Mouse (Mus musculus) cerebellum, postnatal 25 days (tissue): ENCODE data around the gene Thsd7b.

ENCODE experiments used
- DNase-seq, 2 experiments: peaks; one replicate each; pipeline ENCODE4 v3.0.0; 2021; ENCODE audit warnings: mixed read lengths in 2 of 2

The Thsd7b gene

GRCm38 (mm10) chr1:129272982-129273937 lies at the start of gene Thsd7b:
TSS of gene Thsd7b (plus strand) at chr1:129273302.
- DNase-seq, result peak; percentile 14 to 37

- DNase-seq, result peak in 1 of 2 experiments; percentile 7
Measured at GRCm38 (mm10) chr1:129244292-129244691, 28.8 kb upstream of the Thsd7b start.

DNA sequence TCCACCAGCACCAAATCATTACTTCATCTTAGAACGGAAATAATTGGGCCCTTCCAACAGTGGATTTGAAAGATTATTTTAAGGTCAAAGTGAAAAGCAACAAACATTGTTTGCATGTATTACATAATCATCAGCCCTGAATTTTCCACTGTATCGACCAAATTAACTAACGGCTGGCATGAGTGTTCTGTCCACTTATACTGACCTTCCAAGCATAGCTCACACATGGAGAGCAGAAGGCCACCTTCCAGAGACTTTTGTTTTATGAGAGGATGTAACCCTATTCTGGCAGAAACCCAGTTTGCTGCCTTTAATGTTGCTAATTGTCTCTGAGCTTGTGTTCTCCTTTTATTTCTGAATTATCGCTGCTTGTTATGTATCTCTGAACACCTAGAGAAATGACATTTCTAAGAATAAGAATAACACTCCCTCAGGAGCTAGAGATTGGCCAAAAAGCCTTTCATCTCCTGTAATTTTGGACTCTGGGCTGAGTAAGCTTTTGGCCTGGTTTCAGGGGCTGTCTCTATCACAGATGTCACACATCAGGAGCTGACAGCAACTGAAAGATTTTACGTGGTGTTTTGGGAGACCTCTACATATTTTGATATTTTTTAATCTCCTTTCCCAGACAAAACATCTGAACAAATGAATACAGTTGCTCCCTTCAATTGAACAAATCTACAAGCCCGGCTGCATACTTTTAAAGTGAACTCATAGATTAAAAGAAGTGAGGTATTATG lies 22.2 kb upstream of the Thsd7b start:
- DNase-seq, result no peak

DNA sequence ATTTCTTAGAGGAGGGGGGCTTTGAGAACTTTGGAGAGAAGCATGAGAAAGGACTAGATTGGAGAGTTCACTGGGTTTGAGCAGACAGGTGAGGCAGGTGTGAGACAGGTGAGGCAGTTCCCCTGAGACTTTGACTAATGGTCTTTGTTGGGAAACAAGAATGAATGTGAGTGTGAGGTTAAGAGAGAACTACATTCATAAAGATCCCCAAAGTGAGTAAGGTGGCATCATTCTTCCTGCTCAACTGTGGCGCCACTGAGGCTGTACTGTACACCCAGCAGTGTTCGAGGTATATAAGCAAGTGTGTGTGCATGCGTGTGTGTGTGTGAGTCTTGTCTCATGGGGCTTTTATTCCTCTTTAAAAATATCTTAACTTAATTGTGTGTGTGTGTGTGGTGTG lies 6.4 kb upstream of the Thsd7b start:
- no peak for DNase-seq

- DNase-seq, result no peak
Measured at GRCm38 (mm10) chr1:129304173-129304572, 31.1 kb downstream of the Thsd7b start.

- no peak for DNase-seq
Measured at GRCm38 (mm10) chr1:129324388-129324787, 51.3 kb downstream of the Thsd7b start.

DNA sequence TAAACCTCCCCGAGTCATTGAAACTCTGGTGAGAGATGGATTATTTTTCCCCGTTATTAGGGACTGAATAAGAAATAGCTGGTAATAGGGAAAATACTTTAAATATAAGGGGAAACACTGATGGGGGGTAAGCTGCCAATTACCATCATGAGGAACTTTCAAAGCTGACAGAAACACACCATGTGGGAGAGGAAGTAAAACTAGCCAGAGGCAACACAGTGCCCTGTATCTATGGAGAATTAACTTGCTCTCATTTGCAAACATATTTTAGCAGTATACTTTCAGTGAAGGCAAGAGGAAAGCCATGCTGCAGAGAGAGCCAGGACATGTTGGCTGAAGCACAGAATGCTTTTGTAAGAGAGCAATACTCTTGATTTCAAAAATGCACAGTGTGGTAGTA lies 51.7 kb downstream of the Thsd7b start:
- no peak for DNase-seq

DNA sequence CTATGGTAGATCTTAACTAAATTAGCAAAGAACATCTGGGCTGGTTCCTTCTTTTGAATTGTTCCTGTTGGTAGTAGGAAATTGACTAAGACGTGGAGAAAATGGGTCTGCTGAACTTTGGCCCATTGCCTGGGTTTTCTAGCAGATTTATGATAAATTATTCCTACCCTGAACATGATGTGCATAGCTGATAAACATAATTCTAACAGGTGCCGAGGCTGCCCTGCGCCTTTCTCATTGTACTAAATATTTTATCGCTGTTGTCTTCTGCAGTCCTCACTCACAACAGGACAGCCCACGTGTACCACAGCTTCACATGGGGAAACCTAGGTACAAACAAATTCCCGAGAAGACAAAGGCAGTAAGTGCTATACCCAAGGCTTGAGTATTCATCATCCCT lies 83.5 kb downstream of the Thsd7b start:
- no peak for DNase-seq

DNA sequence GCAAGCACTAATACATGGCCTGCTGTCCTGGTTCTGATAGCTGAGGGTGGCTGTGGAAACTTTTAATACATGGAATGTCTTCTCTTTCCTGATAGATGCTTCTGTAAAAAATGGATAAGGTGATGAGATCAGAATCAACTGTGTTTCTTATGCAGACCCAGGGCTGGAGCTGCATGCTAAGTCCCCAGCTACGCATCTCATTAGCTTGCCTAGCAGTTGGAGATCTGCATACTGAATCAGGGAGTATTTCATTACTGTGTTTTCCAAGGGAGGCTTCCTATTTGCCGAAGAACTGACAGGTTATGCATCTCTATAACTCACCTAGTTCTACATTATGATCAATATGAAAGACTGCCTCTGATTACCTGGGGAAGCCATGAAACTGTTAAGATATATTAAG lies 84.3 kb downstream of the Thsd7b start:
- DNase-seq, result no peak

DNA sequence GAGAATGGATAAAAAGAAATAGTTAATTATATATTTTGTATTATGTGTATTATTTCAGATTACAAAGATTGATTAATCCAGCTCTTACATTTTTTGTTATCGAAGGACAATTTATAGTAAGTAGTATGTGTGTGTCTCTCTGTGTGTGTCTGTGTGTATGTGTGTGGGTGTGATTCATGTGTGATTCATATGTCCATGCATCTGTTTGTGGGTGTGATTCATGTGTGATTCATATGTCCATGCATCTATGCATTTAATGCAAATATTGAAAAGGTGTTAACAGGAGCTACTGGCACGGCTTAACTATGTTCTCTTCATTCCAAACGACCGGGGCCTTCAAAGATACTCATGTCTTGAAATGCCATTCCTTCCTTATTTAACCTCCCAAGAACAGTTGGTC lies 90.3 kb downstream of the Thsd7b start:
- no peak for DNase-seq

- DNase-seq, result no peak
Measured at GRCm38 (mm10) chr1:129364828-129365227, 91.7 kb downstream of the Thsd7b start.

DNA sequence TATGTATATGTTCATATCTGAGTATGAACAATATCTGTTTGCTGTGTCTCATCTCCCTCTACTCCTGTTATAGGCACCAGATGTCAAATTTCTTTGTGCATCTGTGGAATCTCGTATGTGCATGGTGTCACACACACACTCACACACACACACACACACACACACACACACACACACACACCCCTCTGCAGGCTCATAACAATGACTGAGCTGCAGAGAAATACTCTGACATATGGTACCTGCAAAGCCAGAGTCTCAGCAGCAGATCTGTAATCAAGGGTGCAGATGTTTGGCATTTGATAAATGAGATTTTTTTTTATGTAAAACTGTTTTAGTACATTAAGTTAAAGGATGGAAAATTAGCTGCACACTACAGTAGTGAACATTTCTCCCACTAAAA lies 92.5 kb downstream of the Thsd7b start:
- no peak for DNase-seq

- DNase-seq, result no peak
Measured at GRCm38 (mm10) chr1:129386479-129386878, 113.4 kb downstream of the Thsd7b start.

- no peak for DNase-seq
Measured at GRCm38 (mm10) chr1:129411584-129411983, 138.5 kb downstream of the Thsd7b start.

DNA sequence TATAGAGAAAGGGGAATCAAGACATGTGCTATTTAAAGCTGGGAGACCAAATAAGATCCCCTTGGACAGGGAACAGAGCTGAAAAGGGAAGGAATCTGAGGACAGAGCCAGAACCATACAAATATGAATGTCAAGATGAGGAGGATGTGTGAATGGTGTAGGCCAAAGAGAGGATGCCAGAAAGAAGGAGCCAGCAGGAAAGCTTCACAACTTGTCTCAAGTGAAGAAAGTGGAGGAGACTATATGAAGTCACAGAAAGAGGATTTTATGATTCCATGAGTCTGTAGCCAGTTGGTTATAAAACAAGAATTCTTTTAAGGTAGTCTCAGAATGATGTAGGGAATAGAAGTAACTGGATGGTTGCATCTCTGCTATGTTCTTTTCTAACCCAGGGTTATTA lies 148.5 kb downstream of the Thsd7b start:
- no peak for DNase-seq

DNA sequence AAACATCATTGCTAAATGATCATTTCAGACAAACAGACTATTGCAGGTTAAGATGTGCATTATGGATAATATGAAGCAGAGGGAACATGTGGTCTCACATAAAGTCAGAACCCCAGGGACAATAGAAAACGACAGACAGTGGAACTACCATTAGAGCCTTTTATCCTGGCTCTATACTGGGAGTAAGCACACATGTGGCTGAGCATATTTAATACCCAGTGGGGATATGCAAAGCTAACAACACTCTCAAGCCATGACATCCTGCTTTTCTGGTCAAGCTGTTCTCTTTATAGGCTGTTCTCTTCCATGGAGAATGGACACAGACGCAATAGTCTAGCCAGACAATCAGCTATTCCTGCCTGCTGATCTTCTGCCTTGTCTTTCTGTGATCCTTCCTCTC lies 191.3 kb downstream of the Thsd7b start:
- no peak for DNase-seq

GRCm38 (mm10) chr1:129473504-129473903 lies 200.4 kb downstream of the Thsd7b start:
- DNase-seq, result no peak

DNA sequence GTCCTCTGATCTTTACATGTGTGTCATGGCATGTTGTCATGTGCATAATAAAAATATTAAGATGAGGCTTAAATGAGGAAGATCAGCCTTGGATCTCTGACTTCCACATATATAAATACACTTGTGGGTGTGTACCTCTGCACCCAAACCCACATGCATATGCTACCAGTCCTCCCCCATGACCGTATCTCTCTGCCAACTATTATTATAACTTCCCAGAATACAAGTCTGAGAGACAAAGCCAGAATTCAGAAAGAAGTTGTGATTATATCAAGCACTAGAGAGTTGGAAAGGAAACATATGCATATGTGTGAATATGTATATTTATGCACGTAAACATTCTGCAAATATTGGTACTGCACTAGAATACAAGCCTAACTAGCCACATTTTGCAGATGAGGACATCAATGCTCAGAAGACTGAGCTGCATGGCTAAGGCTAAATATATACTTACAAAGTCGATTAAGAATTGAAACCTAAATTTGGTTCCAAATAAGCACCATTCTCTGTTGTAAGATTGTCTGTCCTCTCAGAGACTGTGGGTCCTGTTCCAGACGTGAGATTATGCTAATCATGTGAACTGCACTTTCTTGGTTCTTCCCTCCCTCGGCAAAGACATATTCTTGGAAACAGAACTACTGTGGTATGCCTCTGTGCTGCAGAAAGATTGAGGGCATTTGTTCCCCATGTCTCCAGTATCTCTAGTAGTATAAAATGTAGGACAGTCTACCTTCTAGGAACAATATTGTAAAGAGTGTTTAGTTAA lies 211.3 kb downstream of the Thsd7b start:
- DNase-seq, result no peak

DNA sequence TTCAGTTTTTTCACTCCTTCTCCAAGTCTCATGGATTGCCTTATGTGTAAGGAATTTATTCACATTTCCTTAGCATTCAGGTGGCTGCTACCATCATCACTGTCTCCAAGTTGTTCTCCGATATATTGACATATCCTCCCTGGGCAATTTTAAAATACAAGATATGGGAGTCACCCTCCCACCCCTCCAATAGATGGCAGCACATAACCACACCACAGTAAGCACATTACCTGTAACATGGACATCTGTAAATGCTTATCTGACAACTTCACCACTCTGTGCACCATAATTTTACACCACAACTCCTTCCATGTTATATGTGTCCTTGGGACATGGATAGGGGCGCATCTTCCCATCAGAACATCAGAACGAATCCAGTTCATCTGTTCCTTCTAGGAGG lies 218.0 kb downstream of the Thsd7b start:
- peak in 1 of 2 experiments; percentile 8 for DNase-seq

GRCm38 (mm10) chr1:129493929-129494328 lies 220.8 kb downstream of the Thsd7b start:
- DNase-seq, result no peak

GRCm38 (mm10) chr1:129501707-129502106 lies 228.6 kb downstream of the Thsd7b start:
- DNase-seq, result no peak

GRCm38 (mm10) chr1:129516379-129516778 lies 243.3 kb downstream of the Thsd7b start:
- DNase-seq, result peak; percentile 6 to 13

DNA sequence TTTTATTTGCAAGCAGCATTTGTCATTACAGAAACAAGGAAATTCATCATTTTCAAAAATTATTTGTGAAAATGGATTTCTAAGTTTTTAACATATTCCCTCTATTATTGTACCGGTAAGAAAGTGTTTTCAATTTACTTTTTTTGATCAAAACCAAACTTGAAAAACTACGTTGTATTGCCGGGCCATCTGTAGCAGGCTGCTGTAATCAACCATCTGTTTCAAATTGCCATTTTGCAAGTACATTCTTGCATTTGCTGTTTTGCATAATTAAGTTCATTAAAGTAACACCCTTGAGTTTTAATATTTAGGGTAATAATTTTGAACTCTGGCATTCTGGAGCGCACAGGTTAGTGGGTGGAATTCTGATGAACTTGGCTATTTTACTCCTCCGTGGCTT lies 246.6 kb downstream of the Thsd7b start:
- no peak for DNase-seq
